Mouse (Mus musculus) kidney, adult 8-10 months (tissue): ENCODE data around the gene Nol4l.

Experiments
- DNase-seq, 2 experiments: peaks; one replicate each; pipeline ENCODE4 v3.0.0; 2022

Gene Nol4l

DNA sequence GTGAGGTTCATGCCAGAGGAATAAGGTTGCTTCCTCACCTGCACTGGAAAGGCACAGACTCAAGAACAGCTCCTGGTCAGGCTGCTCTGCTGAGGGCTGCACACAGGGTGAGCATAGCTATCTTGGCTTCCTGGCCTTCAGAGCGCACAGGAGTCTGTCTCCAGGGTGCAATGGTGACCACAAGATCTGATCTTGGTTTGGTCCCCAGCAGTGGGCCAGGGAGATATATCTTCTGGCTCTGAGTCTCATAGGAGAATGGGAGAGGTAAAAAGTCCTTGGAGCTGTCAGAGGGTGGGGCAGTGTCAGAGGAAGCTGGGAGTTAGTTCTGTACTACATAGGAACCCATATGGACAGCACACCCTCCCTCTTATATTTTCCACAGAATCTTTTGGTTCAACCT, 50.3 kb downstream of the Nol4l start:
- DNase-seq: no peak

DNA sequence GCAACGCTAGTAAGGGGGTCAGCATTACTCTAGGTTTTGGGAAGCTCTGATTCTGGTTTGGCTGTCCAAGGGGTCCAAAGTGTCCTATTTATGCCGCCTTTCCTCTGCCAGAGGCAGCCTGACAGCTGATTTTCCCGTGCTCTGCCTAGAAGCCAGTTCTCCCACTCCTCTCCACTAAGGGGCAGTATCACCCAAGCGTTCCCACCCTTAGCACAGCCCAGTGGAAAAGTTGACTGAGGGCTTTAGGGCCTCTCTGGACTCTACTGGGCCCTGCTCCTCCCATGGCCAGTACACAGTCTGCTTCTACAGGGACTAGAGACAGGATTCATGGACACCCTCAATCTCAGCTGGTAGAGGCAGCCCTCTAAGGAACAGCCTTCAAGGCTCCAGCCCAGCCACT, 51.2 kb downstream of the Nol4l start:
- DNase-seq: peak; percentile 61 to 78

DNA sequence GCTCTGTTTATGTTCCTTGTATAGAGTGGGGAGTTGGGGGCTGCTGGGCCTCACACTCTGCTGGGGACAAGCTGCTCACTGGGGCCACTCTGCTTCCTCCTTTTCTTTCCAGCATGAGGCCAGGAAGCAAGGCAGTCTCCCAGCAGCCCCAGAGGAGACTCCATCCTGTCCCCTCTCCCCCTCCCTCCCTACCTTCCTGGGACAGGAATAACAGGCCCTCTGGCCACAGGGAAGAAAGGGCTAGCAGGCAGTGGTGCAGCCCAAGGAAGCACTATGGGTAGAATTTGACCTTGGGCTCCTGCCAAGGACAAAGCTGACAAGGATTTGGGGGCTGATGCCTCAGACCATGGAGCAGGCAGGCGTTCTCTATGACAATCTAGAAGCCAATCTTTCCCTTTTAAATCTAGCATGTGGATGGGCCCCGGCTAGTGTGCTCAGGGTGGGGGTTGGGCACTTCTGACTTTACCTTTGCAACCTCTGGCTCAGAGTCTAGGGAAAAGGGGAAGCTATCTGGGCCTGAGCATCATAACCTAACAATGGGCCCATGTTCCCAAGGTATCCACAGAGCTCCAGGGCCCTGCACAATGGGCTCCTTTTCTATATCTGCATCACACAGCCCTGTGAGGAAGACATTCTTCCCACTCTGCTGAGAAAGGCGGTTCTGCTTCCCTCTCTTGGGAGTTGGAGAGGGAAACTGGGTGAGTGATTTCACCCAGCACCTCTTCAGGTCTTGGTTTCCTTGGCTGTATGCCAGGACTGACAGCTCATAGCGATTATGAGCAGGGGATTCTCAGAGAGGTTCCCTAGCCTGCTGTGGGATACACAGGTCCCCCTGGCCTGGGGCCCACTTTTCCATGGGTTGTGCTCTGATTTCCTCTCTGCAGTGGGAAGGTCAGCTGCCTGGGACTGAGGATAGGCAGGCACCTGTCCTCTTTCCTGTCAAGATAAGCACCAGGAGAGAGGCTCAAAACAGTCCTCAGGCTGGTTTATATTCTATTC, 54.4 kb downstream of the Nol4l start:
- DNase-seq: no peak

DNA sequence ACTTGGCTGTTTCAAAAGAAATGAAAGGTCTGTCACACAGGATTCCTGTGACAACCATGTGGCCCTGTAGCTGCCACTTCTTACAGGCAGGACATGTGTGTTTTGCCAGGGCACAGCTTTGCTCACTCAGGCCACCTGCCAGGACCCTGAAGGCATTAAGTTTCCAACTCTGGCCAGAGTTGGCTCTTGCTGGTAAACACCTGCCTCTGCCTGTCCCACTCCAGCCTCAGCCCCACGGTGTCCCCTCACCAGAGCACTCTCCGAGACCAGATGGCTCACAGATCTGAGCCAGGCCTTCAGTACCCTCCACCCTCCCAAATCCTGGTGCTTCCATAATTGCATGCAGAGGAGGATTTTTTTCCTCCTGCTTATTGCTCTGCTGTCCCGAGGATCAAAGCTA, 58.8 kb downstream of the Nol4l start:
- DNase-seq: peak in 1 of 2 experiments; percentile 53

DNA sequence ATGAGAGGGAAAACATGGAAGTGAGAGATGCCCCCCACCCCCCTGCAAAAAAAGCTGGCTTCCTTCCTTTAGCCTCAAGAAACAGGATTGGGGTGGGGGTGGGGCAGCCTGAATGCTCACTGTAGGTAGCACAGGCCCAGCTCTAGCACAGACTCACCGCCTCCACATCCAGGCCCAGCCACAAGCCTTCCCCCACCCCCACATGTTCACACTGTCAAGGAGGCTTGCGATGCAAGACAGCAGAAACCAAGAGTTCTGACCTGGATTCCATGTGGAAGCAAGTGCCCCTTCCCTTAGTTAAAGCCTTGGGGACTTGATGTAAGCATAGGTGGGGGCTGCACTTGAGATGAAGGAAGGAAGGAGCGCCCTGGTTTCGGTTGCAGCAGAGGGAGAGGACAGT, 60.0 kb downstream of the Nol4l start:
- DNase-seq: no peak

DNA sequence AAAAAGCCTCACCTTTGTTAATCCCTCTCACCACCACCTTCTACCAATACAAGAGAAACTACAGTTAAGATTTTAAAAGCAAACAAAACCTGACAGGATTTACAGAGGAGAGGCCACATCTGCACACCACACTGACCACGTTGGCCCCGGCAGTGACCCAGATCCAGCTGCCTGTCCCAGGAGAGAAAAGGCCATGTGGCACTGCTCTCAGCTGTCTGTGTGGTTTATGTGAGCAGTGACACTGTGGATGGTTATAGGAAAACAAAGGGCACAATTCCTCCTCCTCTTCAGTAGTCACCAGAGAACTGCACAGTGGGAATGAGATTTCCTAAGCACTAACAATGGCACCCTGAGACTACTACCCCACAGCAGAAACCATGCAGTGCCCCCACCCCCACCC, 60.5 kb downstream of the Nol4l start:
- no peak for DNase-seq

DNA sequence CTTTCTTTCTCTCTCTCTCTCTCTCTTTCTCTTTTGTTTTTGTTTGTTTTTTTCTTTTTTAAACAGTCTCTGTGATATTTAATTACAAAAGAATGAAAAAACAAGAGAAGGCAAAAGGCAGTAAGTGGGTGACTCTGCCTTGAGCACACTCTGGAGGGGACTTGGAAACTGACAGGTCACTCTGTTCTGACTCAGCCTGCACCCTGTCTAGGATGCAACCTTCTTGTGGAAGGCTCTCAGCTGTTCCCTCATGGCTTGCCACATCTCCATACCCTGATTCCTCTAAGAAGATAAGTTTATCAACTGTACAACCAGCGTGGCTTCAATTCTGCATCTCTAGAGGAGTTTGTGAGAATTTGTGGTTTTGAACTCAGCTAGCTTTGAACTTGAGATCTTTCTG, 62.4 kb downstream of the Nol4l start:
- DNase-seq: no peak

DNA sequence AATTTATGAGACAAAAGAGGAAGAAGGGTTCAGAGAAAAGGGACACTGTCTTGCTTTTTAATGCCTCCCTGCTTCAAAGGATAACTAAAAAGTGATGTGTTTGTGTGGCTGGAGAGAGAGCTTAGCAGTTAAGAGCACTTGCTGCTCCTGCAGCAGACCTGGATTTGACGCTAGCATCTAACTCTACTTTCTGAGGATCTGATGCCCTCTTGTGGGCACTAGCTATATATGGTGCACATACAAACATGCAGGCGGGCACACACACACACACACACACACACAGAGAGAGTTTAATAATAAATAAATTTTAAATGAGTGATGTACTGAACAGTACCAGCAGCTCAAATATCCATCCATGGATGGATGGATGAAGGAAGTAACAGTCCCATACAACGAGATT, 66.5 kb downstream of the Nol4l start:
- DNase-seq: no peak

DNA sequence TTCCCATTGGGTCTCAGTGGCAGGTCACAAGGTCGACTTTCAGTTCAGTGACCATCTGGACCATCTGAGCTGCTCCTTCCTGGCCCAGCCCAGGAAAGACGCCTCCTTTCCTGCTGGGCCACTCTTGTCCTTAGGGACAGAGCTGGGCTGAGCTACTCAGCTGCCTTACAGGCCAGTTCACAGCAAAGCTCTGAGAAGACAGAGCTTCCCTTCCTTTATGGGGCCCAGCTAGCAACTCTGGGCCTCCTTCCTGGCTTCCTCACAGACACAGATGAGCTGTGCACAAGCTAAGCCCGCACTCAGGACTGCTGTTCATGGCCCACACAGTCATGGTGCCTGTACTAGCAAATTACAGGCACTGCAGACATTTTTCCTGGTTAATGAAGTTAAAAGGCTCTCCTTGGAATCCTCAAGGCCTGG, 71.7 kb downstream of the Nol4l start:
- no peak for DNase-seq

DNA sequence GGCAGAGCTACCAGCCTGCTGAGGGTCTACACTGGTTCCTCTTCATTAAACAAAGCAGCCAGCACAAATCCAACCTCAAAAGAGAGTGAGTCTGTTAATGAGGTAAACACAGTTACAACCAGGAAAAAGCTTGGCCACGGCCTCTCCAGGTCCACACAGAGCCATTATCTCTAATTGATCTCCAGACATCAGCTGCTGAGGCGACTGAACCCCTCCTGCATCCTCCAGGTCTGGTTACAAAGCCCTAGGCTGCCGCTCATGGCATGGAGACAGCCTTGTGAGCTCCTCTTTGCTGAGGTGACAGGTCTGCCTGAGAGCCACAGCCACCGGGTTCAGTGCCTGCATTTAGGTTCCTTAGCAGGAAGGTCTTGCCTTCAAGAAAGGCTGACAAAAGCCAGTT, 72.3 kb downstream of the Nol4l start:
- no peak for DNase-seq

DNA sequence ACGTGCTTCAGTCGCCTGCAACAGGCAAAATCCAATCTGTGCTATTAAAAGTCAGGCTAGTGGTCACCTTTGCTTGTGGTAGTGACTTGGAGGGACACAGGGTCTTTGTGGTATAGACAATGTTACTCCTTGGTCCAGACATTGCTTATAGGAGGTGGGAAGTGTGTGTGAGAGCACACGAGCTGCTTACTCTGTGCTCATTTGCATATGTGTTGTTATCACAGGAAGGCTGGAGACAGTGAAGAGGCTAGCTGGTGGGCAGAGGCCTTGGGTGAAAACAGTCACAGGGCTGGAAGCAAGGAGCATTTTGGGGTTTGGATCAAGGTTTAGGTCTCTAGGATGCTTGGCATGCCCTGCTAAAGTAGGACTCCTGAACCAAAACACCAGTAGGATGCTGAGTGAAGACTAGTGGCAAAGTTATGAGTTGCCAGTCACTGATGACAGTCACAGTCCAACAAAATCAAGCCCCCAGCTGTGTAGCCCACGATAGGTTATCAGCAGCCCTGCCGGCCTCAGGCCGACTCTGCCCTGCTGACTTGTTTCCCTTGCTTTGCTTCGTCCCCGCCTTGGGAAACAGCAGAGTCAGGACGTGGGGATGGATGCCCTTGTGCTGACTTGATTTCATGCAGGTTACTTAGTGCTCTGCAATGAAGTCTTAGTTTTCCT, 74.8 kb downstream of the Nol4l start:
- DNase-seq: no peak

DNA sequence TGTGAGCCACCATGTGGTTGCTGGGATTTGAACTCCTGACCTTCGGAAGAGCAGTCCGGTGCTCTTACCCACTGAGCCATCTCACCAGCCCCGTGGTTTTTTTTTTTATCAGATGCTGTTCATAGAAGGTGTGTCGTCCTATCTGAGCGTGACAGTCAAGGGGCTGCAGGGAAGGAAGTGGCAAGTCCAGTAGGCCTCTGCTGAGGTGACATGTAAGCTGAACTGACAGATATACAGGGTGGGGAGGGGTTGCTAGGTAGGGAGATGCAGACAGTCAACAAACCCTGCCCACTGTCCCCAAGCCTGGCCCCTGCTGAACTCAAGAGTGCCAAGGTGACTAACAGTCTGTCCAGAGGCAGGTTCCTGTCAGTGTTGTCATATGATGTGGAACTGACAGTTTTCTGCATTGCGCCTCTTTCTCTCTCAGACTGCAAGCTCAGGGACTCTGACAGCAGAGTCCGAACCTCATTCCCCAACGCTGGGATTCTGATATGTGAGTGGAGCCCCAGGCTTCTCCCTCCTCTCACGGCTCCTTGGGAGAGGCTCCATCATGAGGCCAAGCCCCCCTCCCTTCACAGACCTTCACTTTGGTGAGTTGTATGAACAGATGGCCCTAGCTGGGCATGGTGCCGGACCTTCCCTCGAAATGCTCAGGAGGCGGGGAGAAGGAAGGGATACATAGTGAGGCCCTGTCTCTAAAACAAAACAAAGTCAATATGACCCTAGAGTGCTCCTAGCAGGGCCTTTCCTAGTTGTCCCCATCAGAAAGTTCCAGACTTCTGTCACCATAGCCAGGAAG, 75.6 kb downstream of the Nol4l start:
- DNase-seq: no peak

DNA sequence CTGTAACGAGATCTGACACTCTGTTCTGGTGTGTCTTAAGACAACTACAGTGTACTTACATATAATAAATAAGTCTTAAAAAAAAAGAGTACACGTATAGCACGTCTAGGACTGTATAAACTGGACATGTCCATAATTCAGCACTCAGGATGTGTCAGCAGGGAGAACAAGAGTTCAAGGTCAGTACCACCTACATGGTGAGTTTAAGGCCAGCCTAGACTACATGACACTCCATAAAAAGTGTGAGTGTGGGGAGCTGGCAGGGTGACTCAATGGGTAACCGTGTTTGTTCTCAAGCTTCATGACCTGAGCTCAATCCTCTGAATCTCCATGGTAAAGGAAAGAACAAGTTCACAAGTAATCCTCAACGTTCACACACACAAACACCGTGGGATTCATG, 81.3 kb downstream of the Nol4l start:
- no peak for DNase-seq

DNA sequence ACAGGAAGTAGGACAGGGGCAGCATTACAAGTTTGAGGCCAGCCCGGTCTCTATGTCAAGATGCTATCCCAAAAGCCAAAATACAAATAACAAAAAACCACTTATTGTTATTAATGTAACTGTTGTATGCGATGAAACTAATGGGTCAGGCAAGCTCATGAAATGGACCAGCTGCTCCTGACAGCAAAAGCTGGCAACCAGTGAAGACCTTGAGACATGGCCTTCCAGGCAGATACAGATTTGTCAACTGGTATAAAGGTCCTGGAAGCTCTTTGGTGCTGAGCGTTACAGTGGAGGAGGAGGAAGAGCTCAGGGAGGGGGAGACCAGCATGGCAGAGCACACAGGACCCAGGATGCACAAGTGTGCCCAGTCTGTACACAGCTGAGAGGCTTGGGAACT, 82.1 kb downstream of the Nol4l start:
- no peak for DNase-seq

DNA sequence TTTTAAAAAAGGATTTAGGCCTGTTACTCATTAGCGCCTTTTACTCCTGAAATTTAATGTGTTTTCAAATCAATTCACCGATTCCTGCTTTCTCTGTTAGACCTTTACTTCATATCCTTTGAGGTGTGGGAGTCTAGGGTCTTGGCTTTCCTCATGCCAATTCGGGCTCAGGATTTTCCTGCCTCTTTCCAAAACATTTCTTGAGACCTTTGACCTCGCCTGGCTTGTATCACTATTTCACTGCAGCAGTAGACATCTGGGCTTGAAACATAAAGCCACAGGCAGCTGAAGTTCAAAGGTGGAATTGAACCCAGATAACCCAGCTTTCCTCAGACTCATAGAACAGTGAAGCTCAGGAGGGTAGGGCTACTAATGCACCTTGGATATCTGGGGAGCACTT, 83.3 kb downstream of the Nol4l start:
- no peak for DNase-seq

DNA sequence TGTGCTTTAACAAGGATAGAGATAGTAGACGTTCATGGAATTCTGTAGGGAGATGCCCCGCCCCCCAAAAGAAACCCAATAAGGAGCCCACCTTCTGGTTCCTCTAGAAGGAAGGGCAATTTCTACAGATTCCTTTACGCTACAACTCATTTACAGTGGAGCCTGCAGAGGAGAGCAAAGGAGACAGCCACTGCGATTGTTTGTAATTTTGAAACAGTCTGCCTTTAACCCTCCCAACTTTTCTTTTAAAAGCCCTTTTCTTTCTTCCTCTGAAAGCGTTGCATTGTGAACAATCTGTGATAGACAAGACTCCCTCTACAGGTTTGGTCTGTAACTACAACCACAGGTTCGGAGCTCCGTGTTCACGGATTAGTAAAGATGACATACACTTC, 83.8 kb downstream of the Nol4l start:
- DNase-seq: peak; percentile 51 to 66

DNA sequence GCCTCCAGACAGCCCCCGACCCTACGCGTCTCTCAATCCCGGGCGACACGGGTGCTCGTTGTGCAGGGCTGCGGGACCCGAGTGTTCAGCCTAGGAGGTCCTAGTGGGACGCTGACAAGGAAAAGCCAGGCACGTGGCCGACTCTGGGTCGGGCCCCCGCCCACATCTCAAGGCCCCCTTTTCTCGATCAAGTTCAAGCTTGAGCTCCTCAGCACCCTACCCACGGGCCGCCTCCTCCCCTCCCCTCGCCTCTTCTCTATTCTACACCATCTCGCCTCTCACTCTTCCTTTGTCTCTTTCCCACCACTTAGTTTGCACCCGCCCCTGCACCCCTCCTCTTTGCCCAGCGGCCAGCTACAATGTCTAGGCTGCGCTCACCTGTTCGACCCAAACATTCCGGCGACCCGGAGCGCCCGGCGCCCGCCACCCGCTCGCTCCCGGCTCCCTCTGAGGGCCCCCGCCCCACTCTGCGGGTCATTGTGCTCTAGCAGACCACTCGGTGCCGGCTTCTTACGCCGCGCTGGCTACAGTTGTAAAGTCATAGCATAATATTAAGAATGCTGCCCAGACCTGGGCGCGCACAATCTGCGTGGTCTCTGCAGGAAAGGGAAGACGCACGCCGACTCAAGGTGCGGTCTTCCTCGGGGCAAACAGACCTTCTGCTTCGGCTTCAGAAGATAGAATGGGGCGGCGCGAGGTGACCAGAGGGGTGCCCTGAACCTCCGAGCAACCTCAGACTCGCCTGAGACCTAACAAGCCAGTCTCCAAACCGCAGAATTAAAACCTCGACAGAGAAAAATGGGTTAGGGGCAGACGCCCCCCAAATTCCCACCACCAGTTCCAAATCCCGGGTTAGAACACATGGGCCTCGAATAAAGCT, 84.4 kb downstream of the Nol4l start:
- DNase-seq: peak in 1 of 2 experiments; percentile 32

DNA sequence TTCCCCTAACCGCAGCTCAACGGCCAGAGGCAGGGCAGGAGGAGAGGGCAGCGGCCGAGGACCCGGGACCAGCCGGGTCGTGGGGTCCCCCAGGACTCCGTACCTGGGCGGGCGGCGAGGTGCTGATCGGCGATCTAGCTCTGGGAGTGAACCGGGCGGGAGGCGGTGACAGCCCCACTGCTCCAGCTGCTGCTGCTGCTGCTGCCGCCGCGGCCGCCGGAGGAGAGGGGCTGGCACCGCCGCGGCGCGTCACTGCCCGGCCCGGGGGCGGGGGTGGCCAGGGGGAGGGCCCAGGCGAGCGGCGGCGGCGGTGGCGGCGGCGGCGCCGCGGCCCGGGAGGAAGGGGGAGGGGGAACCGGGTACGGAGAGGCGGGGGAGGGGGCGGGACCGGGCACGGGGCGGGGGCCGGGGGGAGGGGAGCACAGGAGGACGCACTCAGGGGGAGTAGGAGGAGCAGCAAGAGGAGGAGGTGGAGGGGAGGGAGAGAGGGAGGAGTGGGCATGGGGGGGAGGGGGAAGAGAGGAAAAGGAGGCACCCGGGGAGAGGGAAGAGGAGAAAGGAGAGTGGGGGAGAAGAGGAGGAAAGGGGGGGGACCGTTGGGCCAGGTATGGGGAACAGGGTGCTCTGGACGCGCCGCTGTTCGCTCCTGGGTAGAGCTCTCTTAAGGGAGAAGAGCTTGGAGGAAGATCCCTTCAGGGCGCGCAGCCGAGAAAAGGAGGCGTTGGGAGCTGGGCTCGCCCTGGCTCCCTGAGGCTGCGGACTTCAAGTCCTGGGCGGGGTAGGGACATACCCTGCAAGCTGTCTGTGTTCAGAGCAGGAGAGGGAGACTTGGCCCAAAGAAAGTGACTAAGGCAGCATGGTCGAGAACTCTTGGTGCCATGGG, 85.3 kb downstream of the Nol4l start:
- DNase-seq: peak; percentile 47 to 60

DNA sequence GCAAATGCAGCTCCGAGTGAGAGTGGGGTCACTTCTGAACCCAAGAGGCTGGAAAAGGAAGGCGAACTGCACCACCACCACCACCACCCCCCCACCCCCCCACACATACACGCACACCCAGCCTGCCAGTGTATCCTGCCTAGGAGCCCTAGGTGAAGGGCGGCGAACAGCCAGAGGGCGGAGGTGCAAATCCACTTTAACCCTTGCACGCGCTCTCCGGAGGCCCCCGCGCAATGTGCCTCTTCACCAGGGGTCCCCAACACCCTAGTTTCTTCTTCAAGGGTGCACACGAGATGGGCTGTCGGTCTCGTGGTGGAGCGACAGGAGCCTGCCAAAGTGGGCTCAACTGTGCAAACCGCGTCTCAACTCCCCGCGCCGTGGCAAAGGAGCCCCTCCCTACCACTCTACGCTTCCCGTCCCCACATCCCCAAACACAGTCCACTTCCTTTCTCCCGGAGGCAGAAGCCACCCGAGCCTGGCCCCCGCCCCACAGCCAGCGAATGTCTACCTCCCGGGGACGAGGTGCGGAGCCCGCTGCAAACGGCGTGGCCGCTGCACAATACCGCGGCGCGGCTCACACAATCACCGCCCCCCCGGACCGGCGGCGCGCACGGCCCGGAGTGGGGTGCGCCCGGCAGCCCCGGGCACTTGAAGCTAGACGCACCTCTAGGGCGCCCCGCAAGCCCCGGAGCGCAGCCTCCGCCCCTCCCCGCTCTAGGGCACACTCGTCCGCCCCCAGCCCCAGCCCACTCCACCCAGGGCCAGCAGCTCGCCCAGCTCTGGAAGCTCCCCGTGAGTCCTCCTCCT, 86.1 kb downstream of the Nol4l start:
- no peak for DNase-seq

DNA sequence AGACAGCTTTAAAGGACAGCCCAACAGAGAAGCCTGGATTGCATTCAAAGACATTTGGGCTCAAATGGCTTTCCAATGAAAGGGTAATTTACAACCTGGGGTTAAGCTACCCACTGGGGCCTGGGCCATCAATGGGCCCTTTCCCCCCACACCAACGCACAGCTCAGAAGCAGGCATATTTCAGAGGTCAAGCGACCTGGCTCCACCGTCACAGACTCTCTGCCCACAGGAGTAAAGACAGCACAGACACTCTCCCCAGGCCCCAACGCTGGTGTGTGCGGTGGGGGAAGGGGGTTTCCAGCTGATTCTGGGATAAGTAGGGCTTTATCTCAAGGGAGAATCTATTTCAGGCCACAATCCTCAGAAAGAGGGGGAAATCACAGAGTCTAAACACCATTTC, 87.1 kb downstream of the Nol4l start:
- DNase-seq: no peak
